8 mouse cellular contexts compared by ENCODE assay signal in the genomic region with DNA sequence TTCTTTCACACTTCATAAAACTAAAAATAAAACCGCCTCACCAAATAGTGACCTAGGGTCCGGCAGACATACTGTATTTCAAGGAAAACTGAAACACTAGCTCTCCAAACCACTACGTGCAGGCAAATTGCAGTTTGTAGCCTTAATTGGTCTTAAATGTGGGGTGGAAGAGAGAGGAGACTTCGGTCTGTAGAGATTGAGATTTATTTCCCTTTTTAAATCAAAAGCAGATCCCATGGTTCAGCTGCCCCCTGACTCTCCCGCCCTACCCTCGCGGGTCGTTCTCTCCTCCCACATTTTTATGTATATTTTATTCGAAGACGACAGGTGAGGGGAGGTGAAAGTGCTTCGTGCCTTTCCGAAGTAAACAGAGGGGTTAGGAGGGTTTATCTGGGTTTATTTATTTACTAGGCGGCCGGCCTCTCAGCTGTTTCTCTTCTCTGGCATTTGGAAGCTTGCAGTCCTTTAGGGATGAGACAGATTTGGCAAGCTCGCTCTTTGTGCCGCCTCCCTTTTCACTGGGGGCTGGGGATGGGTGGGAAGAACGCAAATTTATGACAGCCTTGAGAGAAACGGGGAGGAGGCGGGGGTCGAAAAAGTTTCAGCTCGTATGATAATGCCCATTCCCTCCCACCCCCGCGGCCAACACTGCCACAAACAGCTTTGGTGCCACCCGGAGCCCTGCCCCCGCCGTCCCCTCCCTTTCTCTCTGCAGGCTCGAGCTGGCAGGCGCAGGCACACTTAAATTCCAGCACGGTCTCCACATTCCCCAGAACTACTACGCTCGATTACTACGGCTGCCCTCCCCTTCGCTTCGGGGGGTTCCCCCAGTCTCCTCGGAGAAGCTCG. TPM values are rescaled to one million over a fixed set of nuclear protein-coding genes. Genes with fewer than 3 reads are reported as not detected.
DNase-seq lines count a peak whose midpoint lies in the region; ATAC-seq and TF ChIP-seq lines count a peak whose summit lies in the region.

No protein-coding gene starts in this region.

- no peaks in the 10 kb centered on the region for H3K36me3 ChIP-seq in heart, embryonic 13.5 days
- no peaks in the 10 kb centered on the region for H3K36me3 ChIP-seq in G1E (replicated peaks)
- no peaks in the 10 kb centered on the region for H3K36me3 ChIP-seq in forebrain, embryonic 14.5 days (ENCODE audit: control insufficient read depth, insufficient read depth, low read length)
- no peaks in the 10 kb centered on the region for H3K36me3 ChIP-seq in myocyte (ENCODE audit: control insufficient read depth, insufficient read depth)

- H3K27ac ChIP-seq in heart, embryonic 13.5 days (replicated peaks): peak overlapping the region; percentile 96
- peak overlapping the region; percentile 92 for H3K27ac ChIP-seq in forebrain, embryonic 14.5 days (ENCODE audit: low read depth, low read length)

- H3K27me3 ChIP-seq in heart, embryonic 13.5 days (replicated peaks): peaks cover 12% of the 10 kb centered on the region; the same call in 1 of the 2 replicates
- no peaks in the 10 kb centered on the region for H3K27me3 ChIP-seq in G1E (ENCODE audit: insufficient read depth, low read length)
- no peaks in the 10 kb centered on the region for H3K27me3 ChIP-seq in forebrain, embryonic 14.5 days (replicated peaks; ENCODE audit: control insufficient read depth, insufficient read depth, low read length)
- peaks cover 31% of the 10 kb centered on the region for H3K27me3 ChIP-seq in myocyte (ENCODE audit: control insufficient read depth, insufficient read depth, insufficient read length)

- peak; percentile 45 for ATAC-seq in heart, embryonic 13.5 days (ENCODE audit: extremely low read depth, insufficient number of reproducible peaks, low FRiP score, low TSS enrichment)
- no peak for ATAC-seq in G1E (ENCODE audit: extremely low read depth, insufficient number of reproducible peaks, low FRiP score, poor library complexity, severe bottlenecking)
- ATAC-seq in forebrain, embryonic 14.5 days: peak; percentile 57

- H3ac ChIP-seq in myocyte (ENCODE audit: control insufficient read depth, insufficient read length): peak overlapping the region; percentile 51

- H3K4me2 ChIP-seq in heart, embryonic 13.5 days: peak overlapping the region; percentile 100
- H3K4me2 ChIP-seq in forebrain, embryonic 14.5 days (ENCODE audit: low read length): peak overlapping the region; percentile 100
- H3K4me2 ChIP-seq in myocyte (ENCODE audit: low read depth): peak overlapping the region; percentile 89

- H3K9me3 ChIP-seq in heart, embryonic 13.5 days: no peaks in the 10 kb centered on the region
- H3K9me3 ChIP-seq in G1E (replicated peaks): peaks cover 28% of the 10 kb centered on the region
- no peaks in the 10 kb centered on the region for H3K9me3 ChIP-seq in forebrain, embryonic 14.5 days (replicated peaks; ENCODE audit: control insufficient read depth, low read length)

- no peak for TF ChIP-seq POLR2A in myocyte (IDR thresholded peaks at IDR 0.05; ENCODE audit: insufficient read length, low read depth)

- 2% methylated on average over 35 of the region's 36 CpGs for WGBS in heart, embryonic 13.5 days
- WGBS in forebrain, embryonic 14.5 days: 3% methylated on average over 35 of the region's 36 CpGs

- peak overlapping the region; percentile 83 for H3K9ac ChIP-seq in heart, embryonic 13.5 days
- peak overlapping the region; percentile 66 for H3K9ac ChIP-seq in forebrain, embryonic 14.5 days (ENCODE audit: low read length)

- H3K4me1 ChIP-seq in heart, embryonic 13.5 days: peaks cover 16% of the 10 kb centered on the region
- H3K4me1 ChIP-seq in G1E (ENCODE audit: insufficient read depth, low read depth, low read length): peaks cover 20% of the 10 kb centered on the region
- H3K4me1 ChIP-seq in forebrain, embryonic 14.5 days (ENCODE audit: control insufficient read depth, insufficient read depth, low read length): peaks cover 12% of the 10 kb centered on the region

- TF ChIP-seq CTCF in G1E (IDR thresholded peaks at IDR 0.05; ENCODE audit: low read depth, low read length): no peak

- H3K79me2 ChIP-seq in myocyte (ENCODE audit: control insufficient read depth, insufficient read depth): no peaks in the 10 kb centered on the region

- peak overlapping the region; percentile 83 for H3K4me3 ChIP-seq in heart, embryonic 13.5 days
- H3K4me3 ChIP-seq in G1E (ENCODE audit: low read depth, low read length): peak overlapping the region; percentile 76
- H3K4me3 ChIP-seq in forebrain, embryonic 14.5 days (ENCODE audit: low read depth, low read length): peak overlapping the region; percentile 65
- H3K4me3 ChIP-seq in myocyte: peak overlapping the region; percentile 38

- DNase-seq in heart, postnatal 4 days: no peak
- no peak for DNase-seq in G1E (ENCODE audit: low spot score)
- peak; percentile 5 for DNase-seq in forebrain, embryonic 14.5 days (ENCODE audit: low spot score)
- DNase-seq in kidney, postnatal 36 days: peak; percentile 65 to 77
- no peak for DNase-seq in adrenal gland, postnatal 10 days
- DNase-seq in frontal cortex, postnatal 10 days (ENCODE audit: low spot score in 2 of 2): no peak

TF ChIP-seq in myocyte, 11 proteins besides CTCF, POLR2A, EP300 and RAD21:
- TF ChIP-seq TCF3 (IDR thresholded peaks at IDR 0.05; ENCODE audit: insufficient read length, low read depth) (no peak), E2F4 (IDR thresholded peaks at IDR 0.05; ENCODE audit: insufficient read depth) (no peak), POLR2AphosphoS2 (IDR thresholded peaks at IDR 0.05; ENCODE audit: insufficient read length, low read depth) (no peak), SRF (IDR thresholded peaks at IDR 0.05; ENCODE audit: control insufficient read depth, insufficient read length, low read depth) (no peak), CEBPB (IDR thresholded peaks at IDR 0.05; ENCODE audit: insufficient read depth, poor library complexity, severe bottlenecking) (no peak), TCF12 (IDR thresholded peaks at IDR 0.05; ENCODE audit: insufficient read depth, poor library complexity, severe bottlenecking) (no peak)
TF ChIP-seq in myocyte: peak in this region for 0.

RNA-seq across cellular contexts. Expression of a gene that starts 0.7 kb away (rescaled TPM):
- 25.8 and 27.4 TPM in 2 replicates for polyA plus RNA-seq in heart, embryonic 13.5 days (2015; fragmentation: Nextera tagmentation; extraction: Ambion mirVana)
- total RNA-seq in heart, postnatal 4 days (2021): 10 to 100 TPM; 56.7 to 57.4 TPM
- total RNA-seq in G1E (2014; fragmentation: Nextera tagmentation) (66.4 and 80.5 TPM in 2 replicates), G1E (2017) (24.0 and 31.4 TPM in 2 replicates)
- polyA plus RNA-seq in G1E (2012) (18.7 and 20.1 TPM in 2 replicates), myocyte (2012; fragmentation: generic; extraction: Trizol) (2.0 TPM)
- polyA plus RNA-seq in forebrain, embryonic 14.5 days (2014; fragmentation: Nextera tagmentation; extraction: Ambion mirVana): 57.2 and 90.7 TPM in 2 replicates
- 10 to 100 TPM; 66.7 to 78.1 TPM for total RNA-seq in adrenal gland, postnatal 10 days (2021)

Comparison
In these comparisons a context has a peak if more than half of its experiments do, and no peak if none do; other contexts are left out.
1. DNase-seq: peak in forebrain, embryonic 14.5 days (single experiment) and kidney, postnatal 36 days (2 of 2); none in heart, postnatal 4 days (single experiment), G1E (single experiment), adrenal gland, postnatal 10 days (single experiment) and frontal cortex, postnatal 10 days (0 of 2).
2. Peak in every context shown above with its lines, with median percentiles within 50 percentile points of each other: H3K4me2 ChIP-seq and H3K4me3 ChIP-seq.